Mouse (Mus musculus) hindbrain, embryonic 14.5 days (tissue): ENCODE results near the gene Acot1. TPM values are rescaled to one million over a fixed set of nuclear protein-coding genes. Genes with fewer than 3 reads are reported as not detected.
"Not testable (repeated sequence)": the region's sequence is repeated elsewhere in the genome, so short reads cannot be mapped to it uniquely, and the experiment has no call there.

Experiments used
- ATAC-seq: fragments of 200-750 bp; cut with Nextera tagmentation; 2 replicates; pipeline ENCODE4 v1.8.0; 2017; ENCODE audit warnings: moderate number of reproducible peaks, mild to moderate bottlenecking, moderate TSS enrichment, moderate library complexity; ENCODE audit not compliant: low FRiP score
- DNase-seq: peaks from one replicate; pipeline ENCODE4 v3.0.0-alpha.2; 2015; ENCODE audit warnings: low spot score
- H3K27ac ChIP-seq: fragments of 300-500 bp; sonication (generic); 2 replicates; pipeline ENCODE4 v1.5.1; 2014; ENCODE audit warnings: mild to moderate bottlenecking, moderate library complexity
- H3K27me3 ChIP-seq: fragments of 300-500 bp; sonication (generic); 2 replicates; pipeline ENCODE4 v1.6.1; 2014; ENCODE audit warnings: mild to moderate bottlenecking, low read length, mixed read lengths; ENCODE audit not compliant: control insufficient read depth, insufficient read depth
- H3K36me3 ChIP-seq: fragments of 300-500 bp; sonication (generic); replicated peaks from 2 replicates; pipeline ENCODE4 v1.6.1; 2014; ENCODE audit not compliant: control insufficient read depth, insufficient read depth
- H3K4me1 ChIP-seq: fragments of 300-500 bp; sonication (generic); replicated peaks from 2 replicates; pipeline ENCODE4 v1.6.1; 2014; ENCODE audit warnings: antibody characterized with exemption, low read length, mixed read lengths; ENCODE audit not compliant: control insufficient read depth, insufficient read depth
- H3K4me2 ChIP-seq: fragments of 300-500 bp; sonication (generic); replicated peaks from 2 replicates; pipeline ENCODE4 v1.6.1; 2014; ENCODE audit warnings: mild to moderate bottlenecking, moderate library complexity
- H3K4me3 ChIP-seq: fragments of 300-500 bp; sonication (generic); replicated peaks from 2 replicates; pipeline ENCODE4 v1.5.1; 2014; ENCODE audit warnings: mild to moderate bottlenecking, low read length
- H3K9ac ChIP-seq: fragments of 300-500 bp; sonication (generic); 2 replicates; pipeline ENCODE4 v1.6.1; 2014
- H3K9me3 ChIP-seq: fragments of 300-500 bp; sonication (generic); 2 replicates; pipeline ENCODE4 v1.6.1; 2016; ENCODE audit warnings: low read length; ENCODE audit not compliant: control insufficient read depth
- WGBS: fragments of 180-500 bp; shearing (Covaris S2); extraction: QIAGEN DNeasy Blood & Tissue Kit; methylation state at CpG from one replicate; pipeline ENCODE4 v1.1.7; 2014; 5-methylcytosine and 5-hydroxymethylcytosine counted together
- polyA plus RNA-seq: library from polyadenylated mRNA; unstranded; fragments of >200 nt; fragmentation: Nextera tagmentation; extraction: Ambion mirVana; gene quantifications from 2 replicates; pipeline ENCODE4 v1.2.1, GENCODE M21; 2014

Acot1 gene
- polyA plus RNA-seq, 1 experiment from 2014 or later: 100 TPM

- WGBS: 19% methylated on average over 12 of the region's 12 CpGs
- Histone ChIP-seq H3K9ac (peak overlapping the region; percentile 55), H3K4me1 (peaks cover 22% of the 10 kb centered on the region), H3K36me3 (no peaks in the 10 kb centered on the region), H3K27ac (peak overlapping the region; percentile 71), H3K9me3 (no peaks in the 10 kb centered on the region), H3K4me3 (peak overlapping the region; percentile 40), H3K27me3 (0 out of 2 replicates have a peak, but pooled peaks cover 5% of the 10 kb centered on the region), H3K4me2 (peak overlapping the region; percentile 51)
- ATAC-seq (peak; percentile 75), DNase-seq (peak; percentile 84)
Measured at GRCm38 (mm10) chr12:84011251-84012040, 2.2 kb downstream of the Acot1 start.

GRCm38 (mm10) chr12:84013130-84013529, 3.8 kb downstream of the Acot1 start:
- peaks cover 22% of the 10 kb centered on the region for H3K4me1 ChIP-seq
- H3K27ac ChIP-seq: no peak overlapping the region
- 0 out of 2 replicates have a peak, but pooled peaks cover 5% of the 10 kb centered on the region for H3K27me3 ChIP-seq
- H3K4me2 ChIP-seq: peak overlapping the region; percentile 19; the same call in 1 of the 2 replicates
- WGBS: 64% methylated on average over 6 of the region's 6 CpGs
- no peak overlapping the region for H3K9ac ChIP-seq
- ATAC-seq (no peak), DNase-seq (no peak)
- H3K9me3 ChIP-seq: no peaks in the 10 kb centered on the region
- no peak overlapping the region for H3K4me3 ChIP-seq
- H3K36me3 ChIP-seq: no peaks in the 10 kb centered on the region; the same call in 1 of the 2 replicates

GRCm38 (mm10) chr12:84013701-84014100, 4.4 kb downstream of the Acot1 start:
- Histone ChIP-seq H3K36me3 (no peaks in the 10 kb centered on the region; the same call in 1 of the 2 replicates), H3K4me3 (no peak overlapping the region), H3K27me3 (0 out of 2 replicates have a peak, but pooled peaks cover under 1% of the 10 kb centered on the region), H3K4me1 (peaks cover 20% of the 10 kb centered on the region), H3K4me2 (no peak overlapping the region), H3K27ac (no peak overlapping the region), H3K9me3 (no peaks in the 10 kb centered on the region), H3K9ac (no peak overlapping the region)
- ATAC-seq: no peak
- no peak for DNase-seq
- WGBS: 91% methylated on average over 7 of the region's 7 CpGs

GRCm38 (mm10) chr12:84020528-84020927, 11.2 kb downstream of the Acot1 start:
- 55% methylated on average over 7 of the region's 7 CpGs for WGBS
- H3K4me3 ChIP-seq, ATAC-seq, H3K27ac ChIP-seq, H3K36me3 ChIP-seq, H3K9ac ChIP-seq, H3K27me3 ChIP-seq, H3K4me2 ChIP-seq, DNase-seq, H3K9me3 ChIP-seq, H3K4me1 ChIP-seq: not testable (repeated sequence)

GRCm38 (mm10) chr12:84022266-84022665, 13.0 kb downstream of the Acot1 start:
- H3K4me2 ChIP-seq, H3K36me3 ChIP-seq, H3K9me3 ChIP-seq, ATAC-seq, H3K27ac ChIP-seq, H3K9ac ChIP-seq, H3K27me3 ChIP-seq, DNase-seq, H3K4me3 ChIP-seq, H3K4me1 ChIP-seq: not testable (repeated sequence)
- 97% methylated on average over 4 of the region's 4 CpGs for WGBS

GRCm38 (mm10) chr12:84023052-84023745, 13.9 kb downstream of the Acot1 start:
- Histone ChIP-seq H3K27ac (no peak overlapping the region), H3K4me1 (no peaks in the 10 kb centered on the region), H3K36me3 (no peaks in the 10 kb centered on the region), H3K4me2 (no peak overlapping the region), H3K4me3 (no peak overlapping the region), H3K9me3 (no peaks in the 10 kb centered on the region), H3K27me3 (no peaks in the 10 kb centered on the region), H3K9ac (no peak overlapping the region)
- DNase-seq (no peak), ATAC-seq (no peak)
- 86% methylated on average over 9 of the region's 9 CpGs for WGBS

- Histone ChIP-seq H3K9ac (no peak overlapping the region), H3K4me2 (no peak overlapping the region), H3K27ac (no peak overlapping the region), H3K36me3 (no peaks in the 10 kb centered on the region), H3K4me1 (no peaks in the 10 kb centered on the region), H3K27me3 (no peaks in the 10 kb centered on the region), H3K4me3 (no peak overlapping the region), H3K9me3 (no peaks in the 10 kb centered on the region)
- no peak for ATAC-seq
- no peak for DNase-seq
- WGBS: 89% methylated on average over 7 of the region's 7 CpGs
Measured at GRCm38 (mm10) chr12:84025888-84026287, 16.6 kb downstream of the Acot1 start.

GRCm38 (mm10) chr12:84028328-84028727, 19.0 kb downstream of the Acot1 start:
- not testable (repeated sequence) for DNase-seq, H3K4me2 ChIP-seq, H3K9me3 ChIP-seq, H3K36me3 ChIP-seq, H3K4me3 ChIP-seq, H3K9ac ChIP-seq, H3K27me3 ChIP-seq, H3K27ac ChIP-seq, H3K4me1 ChIP-seq, ATAC-seq
- WGBS: 47% methylated on average over 3 of the region's 3 CpGs

GRCm38 (mm10) chr12:84029043-84029442, 19.8 kb downstream of the Acot1 start:
- not testable (repeated sequence) for H3K9ac ChIP-seq, H3K36me3 ChIP-seq, H3K9me3 ChIP-seq, H3K4me2 ChIP-seq, H3K4me1 ChIP-seq, DNase-seq, H3K27ac ChIP-seq, H3K27me3 ChIP-seq, H3K4me3 ChIP-seq, ATAC-seq
- WGBS: 89% methylated on average over 1 of the region's 1 CpGs
